Mouse (Mus musculus): ENCODE measurements around the gene Foxn1. TPM values are rescaled to one million over a fixed set of nuclear protein-coding genes. Genes with fewer than 3 reads are reported as not detected.
A peak's percentile ranks its signal among the peaks of the same experiment; 100 is the strongest.

The Foxn1 gene
- total and polyA plus RNA-seq, 2 experiments: not detected

DNA sequence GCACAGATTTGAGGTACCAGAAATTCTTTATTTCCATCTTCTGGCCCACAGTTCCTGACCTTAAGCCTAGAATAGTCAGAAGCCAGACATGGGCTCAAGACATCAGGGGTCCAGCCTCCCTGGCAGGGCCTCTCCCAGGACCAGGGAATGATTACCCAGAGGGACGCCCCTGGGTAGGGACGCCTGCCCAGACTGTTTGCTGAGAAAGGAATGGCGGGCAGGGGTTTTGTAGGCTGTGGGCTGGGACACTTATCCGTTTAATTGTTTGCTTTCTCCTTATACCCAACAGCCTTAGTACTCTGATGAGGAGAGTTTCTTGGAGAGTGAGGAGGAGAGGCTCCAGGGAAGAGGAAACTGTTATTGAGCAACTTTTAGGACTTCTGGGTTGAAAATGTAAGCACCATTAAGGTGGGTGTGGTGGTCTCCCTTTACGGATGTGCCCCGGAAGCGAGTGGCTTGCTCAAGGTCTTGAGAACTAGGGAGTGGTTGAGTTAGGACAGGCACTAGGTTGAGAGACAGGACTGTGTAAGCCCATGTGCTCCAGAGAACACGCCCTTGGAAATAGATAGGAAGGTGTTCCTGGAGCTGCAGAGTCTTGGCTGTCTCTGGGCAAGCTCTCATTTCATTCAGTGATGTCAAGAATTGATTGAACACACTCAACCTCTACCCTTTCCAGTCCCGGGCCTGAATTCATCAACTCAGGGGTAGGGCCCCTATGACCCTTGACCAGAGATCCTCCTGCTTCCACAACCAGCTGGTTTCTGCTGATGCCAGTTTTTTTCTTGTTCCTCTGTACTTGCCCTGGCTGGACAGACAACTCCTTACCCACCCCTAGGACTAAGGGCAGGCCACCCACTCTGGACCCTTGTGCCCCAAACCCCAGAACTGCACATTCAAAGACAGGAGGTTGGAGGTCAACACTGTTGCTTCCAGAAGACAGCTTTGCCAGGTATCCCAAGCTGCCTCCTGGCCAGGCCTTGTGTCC is 22.2 kb upstream of the Foxn1 start:
- WGBS: 68% methylated on average over 9 of the region's 9 CpGs
- no peaks in the 10 kb centered on the region for H3K79me2 ChIP-seq (ENCODE audit: control insufficient read depth, insufficient read depth, low read length)
- H3K27ac ChIP-seq (replicated peaks; ENCODE audit: insufficient read depth, low read depth, low read length): peak overlapping the region; percentile 25
- H3K4me1 ChIP-seq (ENCODE audit: control insufficient read depth, insufficient read depth, low read length): peaks cover 30% of the 10 kb centered on the region
- no peaks in the 10 kb centered on the region for H3K36me3 ChIP-seq (ENCODE audit: control insufficient read depth, insufficient read depth, low read length)
- H3K27me3 ChIP-seq (ENCODE audit: control insufficient read depth, insufficient read depth, low read length): no peaks in the 10 kb centered on the region
- no peak for TF ChIP-seq CTCF (IDR thresholded peaks at IDR 0.05; ENCODE audit: low read depth, low read length)
- no peak overlapping the region for H3K4me3 ChIP-seq (ENCODE audit: insufficient read depth, low read depth, low read length)
- H3K9ac ChIP-seq (ENCODE audit: low read depth, low read length): no peak overlapping the region
- DNase-seq (ENCODE audit: extremely low read depth, low read depth, low spot score): peak; percentile 90

DNA sequence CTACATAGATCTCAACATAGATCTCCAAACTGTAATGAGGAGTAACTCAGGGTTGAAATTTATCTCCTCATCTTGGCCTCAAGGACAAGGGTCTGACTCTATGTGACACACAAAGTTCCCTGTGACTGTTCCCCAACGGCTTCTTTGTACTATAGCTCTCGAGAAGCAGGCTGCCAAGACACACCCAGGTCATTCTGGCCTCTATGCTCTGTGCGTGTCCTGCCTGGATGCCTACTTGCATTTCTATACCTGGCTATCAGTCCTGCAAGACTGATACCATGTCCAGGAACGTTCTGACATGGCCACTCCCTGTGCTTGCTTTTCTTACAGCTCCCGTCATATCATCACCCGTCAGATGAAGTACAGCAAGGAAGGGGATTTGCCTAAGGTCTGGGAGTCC is 15.7 kb upstream of the Foxn1 start:
- Histone ChIP-seq H3K27ac (replicated peaks; ENCODE audit: insufficient read depth, low read depth, low read length) (no peak overlapping the region), H3K79me2 (ENCODE audit: control insufficient read depth, insufficient read depth, low read length) (no peaks in the 10 kb centered on the region)

DNA sequence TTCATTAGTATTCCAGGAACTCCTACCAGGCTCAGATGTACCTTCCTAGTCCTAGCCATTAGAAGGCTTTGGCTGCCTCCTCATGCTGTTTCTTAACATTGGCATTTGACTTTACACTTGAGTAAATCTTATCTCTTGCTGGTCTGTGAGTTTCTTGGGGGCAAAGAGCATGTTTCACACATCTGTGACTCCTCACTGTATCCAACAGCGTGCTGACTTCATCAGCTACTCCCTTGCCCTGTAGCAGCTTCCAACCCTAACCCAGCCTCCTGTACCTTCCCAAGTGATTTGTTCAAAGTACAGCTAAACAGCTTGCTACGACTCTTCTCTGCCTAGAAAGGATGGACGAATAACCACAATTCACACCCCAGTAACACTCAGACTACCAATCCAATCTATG is 15.1 kb upstream of the Foxn1 start:
- H3K79me2 ChIP-seq (ENCODE audit: control insufficient read depth, insufficient read depth, low read length): no peaks in the 10 kb centered on the region
- no peak overlapping the region for H3K4me3 ChIP-seq (ENCODE audit: insufficient read depth, low read depth, low read length)
- H3K36me3 ChIP-seq (ENCODE audit: control insufficient read depth, insufficient read depth, low read length): no peaks in the 10 kb centered on the region
- TF ChIP-seq CTCF (IDR thresholded peaks at IDR 0.05; ENCODE audit: low read depth, low read length): no peak
- TF ChIP-seq POLR2A (IDR thresholded peaks at IDR 0.05; ENCODE audit: extremely low read depth, insufficient read depth, low read length): no peak
- WGBS: 86% methylated on average over 3 of the region's 3 CpGs
- no peak for DNase-seq (ENCODE audit: extremely low read depth, low read depth, low spot score)
- H3K27ac ChIP-seq (replicated peaks; ENCODE audit: insufficient read depth, low read depth, low read length): no peak overlapping the region
- H3K9ac ChIP-seq (ENCODE audit: low read depth, low read length): no peak overlapping the region
- H3K27me3 ChIP-seq (ENCODE audit: control insufficient read depth, insufficient read depth, low read length): no peaks in the 10 kb centered on the region
- peaks cover 10% of the 10 kb centered on the region for H3K4me1 ChIP-seq (ENCODE audit: control insufficient read depth, insufficient read depth, low read length)

More for the DNA sequence above, 15.7 kb upstream of the Foxn1 start:
- peaks cover 13% of the 10 kb centered on the region for H3K4me1 ChIP-seq (ENCODE audit: control insufficient read depth, insufficient read depth, low read length)
- 85% methylated on average over 6 of the region's 6 CpGs for WGBS
- TF ChIP-seq CTCF (IDR thresholded peaks at IDR 0.05; ENCODE audit: low read depth, low read length) (no peak), POLR2A (IDR thresholded peaks at IDR 0.05; ENCODE audit: extremely low read depth, insufficient read depth, low read length) (no peak)
- no peak for DNase-seq (ENCODE audit: extremely low read depth, low read depth, low spot score)
- no peak overlapping the region for H3K4me3 ChIP-seq (ENCODE audit: insufficient read depth, low read depth, low read length)
- H3K36me3 ChIP-seq (ENCODE audit: control insufficient read depth, insufficient read depth, low read length): no peaks in the 10 kb centered on the region
- no peak overlapping the region for H3K9ac ChIP-seq (ENCODE audit: low read depth, low read length)
- H3K27me3 ChIP-seq (ENCODE audit: control insufficient read depth, insufficient read depth, low read length): no peaks in the 10 kb centered on the region

DNA sequence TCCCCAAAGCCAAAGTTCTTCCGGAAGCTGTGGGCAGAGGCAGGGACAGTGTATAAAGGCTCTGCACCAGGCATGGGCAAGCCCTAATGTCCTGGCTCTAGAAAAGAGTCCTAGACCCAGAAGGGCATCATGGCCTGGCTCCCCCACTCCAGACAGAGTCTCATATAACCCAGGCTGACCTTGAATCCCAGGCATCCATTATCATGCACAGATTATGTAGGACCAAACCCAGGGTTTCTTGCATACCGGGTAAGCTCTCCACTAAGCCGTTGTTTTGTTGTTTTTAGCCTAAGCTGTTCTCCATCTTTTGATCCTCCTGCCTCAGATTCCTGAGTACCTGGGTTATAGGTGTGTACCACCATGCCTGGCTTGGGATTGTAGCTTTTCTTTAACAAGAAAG is 14.6 kb upstream of the Foxn1 start:
- no peak for DNase-seq (ENCODE audit: extremely low read depth, low read depth, low spot score)
- H3K27me3 ChIP-seq (ENCODE audit: control insufficient read depth, insufficient read depth, low read length): no peaks in the 10 kb centered on the region
- no peak overlapping the region for H3K27ac ChIP-seq (replicated peaks; ENCODE audit: insufficient read depth, low read depth, low read length)
- H3K79me2 ChIP-seq (ENCODE audit: control insufficient read depth, insufficient read depth, low read length): no peaks in the 10 kb centered on the region
- H3K4me3 ChIP-seq (ENCODE audit: insufficient read depth, low read depth, low read length): no peak overlapping the region
- 65% methylated on average over 3 of the region's 3 CpGs for WGBS
- no peak overlapping the region for H3K9ac ChIP-seq (ENCODE audit: low read depth, low read length)
- TF ChIP-seq POLR2A (IDR thresholded peaks at IDR 0.05; ENCODE audit: extremely low read depth, insufficient read depth, low read length) (no peak), CTCF (IDR thresholded peaks at IDR 0.05; ENCODE audit: low read depth, low read length) (no peak)
- H3K36me3 ChIP-seq (ENCODE audit: control insufficient read depth, insufficient read depth, low read length): no peaks in the 10 kb centered on the region
- H3K4me1 ChIP-seq (ENCODE audit: control insufficient read depth, insufficient read depth, low read length): peaks cover 10% of the 10 kb centered on the region

DNA sequence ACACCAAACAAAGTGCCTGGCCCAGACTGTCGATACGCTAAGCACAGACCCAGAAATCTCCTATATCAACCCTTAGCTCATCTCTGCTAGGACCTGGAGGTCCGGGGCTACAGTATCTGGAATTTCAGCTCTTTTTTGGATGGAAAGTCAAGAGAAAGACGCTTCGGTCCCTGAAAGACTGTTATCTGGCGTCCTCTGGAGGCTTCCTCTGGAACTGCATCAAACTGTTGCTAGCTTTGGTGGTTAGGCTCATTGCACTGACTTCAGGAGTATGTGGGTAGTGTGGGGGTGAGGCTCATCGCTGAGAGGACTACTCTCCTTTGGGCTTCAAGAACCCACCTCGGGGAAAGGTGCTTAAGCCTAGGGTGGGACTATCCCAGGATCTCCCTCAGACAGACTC is 13.3 kb upstream of the Foxn1 start:
- Histone ChIP-seq H3K27ac (replicated peaks; ENCODE audit: insufficient read depth, low read depth, low read length) (no peak overlapping the region), H3K79me2 (ENCODE audit: control insufficient read depth, insufficient read depth, low read length) (no peaks in the 10 kb centered on the region), H3K9ac (ENCODE audit: low read depth, low read length) (no peak overlapping the region), H3K27me3 (ENCODE audit: control insufficient read depth, insufficient read depth, low read length) (no peaks in the 10 kb centered on the region), H3K4me1 (ENCODE audit: control insufficient read depth, insufficient read depth, low read length) (peaks cover 10% of the 10 kb centered on the region), H3K4me3 (ENCODE audit: insufficient read depth, low read depth, low read length) (no peak overlapping the region), H3K36me3 (ENCODE audit: control insufficient read depth, insufficient read depth, low read length) (no peaks in the 10 kb centered on the region)
- TF ChIP-seq POLR2A (IDR thresholded peaks at IDR 0.05; ENCODE audit: extremely low read depth, insufficient read depth, low read length) (no peak), CTCF (IDR thresholded peaks at IDR 0.05; ENCODE audit: low read depth, low read length) (peak; percentile 72)
- peak; percentile 43 for DNase-seq (ENCODE audit: extremely low read depth, low read depth, low spot score)
- 29% methylated on average over 8 of the region's 8 CpGs for WGBS

DNA sequence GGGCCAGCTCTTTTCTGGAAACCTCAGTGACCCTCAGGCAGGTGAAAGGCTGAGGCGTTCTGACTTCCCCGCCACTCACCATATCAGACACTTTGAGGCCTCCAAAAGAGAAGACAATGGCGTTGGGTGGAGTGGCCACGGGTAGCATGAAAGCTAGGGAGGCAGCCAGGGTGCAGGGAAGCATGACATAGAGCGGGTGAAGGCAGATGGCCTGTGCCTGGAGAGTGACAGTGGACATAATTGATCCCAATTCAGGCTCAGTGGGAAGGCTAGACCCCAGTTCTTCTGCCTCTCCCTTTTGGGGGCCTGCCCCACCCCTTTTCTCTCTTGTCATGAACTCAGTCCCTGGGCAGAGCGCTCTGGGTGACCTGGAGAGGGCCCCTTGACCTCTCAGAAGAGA is 11.9 kb upstream of the Foxn1 start:
- DNase-seq (ENCODE audit: extremely low read depth, low read depth, low spot score): no peak
- TF ChIP-seq POLR2A (IDR thresholded peaks at IDR 0.05; ENCODE audit: extremely low read depth, insufficient read depth, low read length): no peak
- TF ChIP-seq CTCF (IDR thresholded peaks at IDR 0.05; ENCODE audit: low read depth, low read length): no peak
- no peaks in the 10 kb centered on the region for H3K79me2 ChIP-seq (ENCODE audit: control insufficient read depth, insufficient read depth, low read length)
- H3K36me3 ChIP-seq (ENCODE audit: control insufficient read depth, insufficient read depth, low read length): no peaks in the 10 kb centered on the region
- H3K4me1 ChIP-seq (ENCODE audit: control insufficient read depth, insufficient read depth, low read length): peaks cover 10% of the 10 kb centered on the region
- no peak overlapping the region for H3K4me3 ChIP-seq (ENCODE audit: insufficient read depth, low read depth, low read length)
- H3K27me3 ChIP-seq (ENCODE audit: control insufficient read depth, insufficient read depth, low read length): no peaks in the 10 kb centered on the region
- no peak overlapping the region for H3K27ac ChIP-seq (replicated peaks; ENCODE audit: insufficient read depth, low read depth, low read length)
- H3K9ac ChIP-seq (ENCODE audit: low read depth, low read length): no peak overlapping the region
- WGBS: 96% methylated on average over 6 of the region's 6 CpGs

Measured in liver, adult 2 months (tissue).